Mouse (Mus musculus) intestine, embryonic 15.5 days (tissue): ENCODE measurements around the gene Nrtn. TPM values are rescaled to one million over a fixed set of nuclear protein-coding genes. Genes with fewer than 3 reads are reported as not detected.

Source experiments
- ATAC-seq: fragments of 200-750 bp; cut with Nextera tagmentation; 2 replicates; pipeline ENCODE4 v1.8.0; 2017; ENCODE audit warnings: moderate TSS enrichment, moderate library complexity
- H3K27ac ChIP-seq: fragments of 300-500 bp; sonication (generic); 2 replicates; pipeline ENCODE4 v1.5.1; 2015; ENCODE audit warnings: mild to moderate bottlenecking, inconsistent platforms
- H3K27me3 ChIP-seq: fragments of 300-500 bp; sonication (generic); replicated peaks from 2 replicates; pipeline ENCODE4 v1.6.1; 2015; ENCODE audit warnings: inconsistent platforms
- H3K36me3 ChIP-seq: fragments of 300-500 bp; sonication (generic); 2 replicates; pipeline ENCODE4 v1.6.1; 2015; ENCODE audit warnings: inconsistent platforms
- H3K4me1 ChIP-seq: fragments of 300-500 bp; sonication (generic); replicated peaks from 2 replicates; pipeline ENCODE4 v1.6.1; 2015; ENCODE audit warnings: inconsistent platforms
- H3K4me2 ChIP-seq: fragments of 300-500 bp; sonication (generic); replicated peaks from 2 replicates; pipeline ENCODE4 v1.6.1; 2015; ENCODE audit warnings: mild to moderate bottlenecking, inconsistent platforms
- H3K4me3 ChIP-seq: fragments of 300-500 bp; sonication (generic); replicated peaks from 2 replicates; pipeline ENCODE4 v1.5.1; 2015; ENCODE audit warnings: inconsistent platforms
- H3K9ac ChIP-seq: fragments of 300-500 bp; sonication (generic); 2 replicates; pipeline ENCODE4 v1.6.1; 2015; ENCODE audit warnings: inconsistent platforms
- H3K9me3 ChIP-seq: fragments of 300-500 bp; sonication (generic); 2 replicates; pipeline ENCODE4 v1.6.1; 2016; ENCODE audit warnings: inconsistent platforms
- WGBS: fragments of 180-500 bp; shearing (Covaris S2); methylation state at CpG from one replicate; pipeline ENCODE4 v1.1.7; 2015; 5-methylcytosine and 5-hydroxymethylcytosine counted together
- polyA plus RNA-seq: library from polyadenylated mRNA; unstranded; fragments of >200 nt; fragmentation: Nextera tagmentation; extraction: Ambion mirVana; gene quantifications from 2 replicates; pipeline ENCODE4 v1.2.1, GENCODE M21; 2015

Gene Nrtn
- polyA plus RNA-seq, 1 experiment from 2014 or later = 10.7 TPM

DNA sequence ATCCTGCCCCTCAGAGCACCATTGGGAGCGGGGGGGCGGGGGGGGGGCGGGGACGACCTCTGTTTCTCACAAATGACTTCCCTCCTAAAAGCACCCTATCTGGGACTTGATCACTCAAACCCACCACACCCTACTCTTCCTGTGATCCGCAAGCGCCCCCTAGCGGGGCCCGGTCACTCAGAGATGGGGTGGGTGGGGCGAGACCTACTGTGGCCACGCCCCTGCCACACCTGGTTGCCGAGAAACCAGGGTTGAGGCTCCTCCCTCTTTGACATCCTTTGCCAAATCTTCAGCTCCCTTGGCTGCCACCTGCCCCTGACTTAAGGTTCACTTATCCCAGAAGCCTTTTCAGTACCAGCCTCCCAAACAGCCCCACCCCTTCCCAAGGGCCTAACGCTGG, 802 bp upstream of the Nrtn start:
- no peaks in the 10 kb centered on the region for H3K9me3 ChIP-seq
- peaks cover 53% of the 10 kb centered on the region for H3K4me1 ChIP-seq
- H3K27ac ChIP-seq = 0 out of 2 replicates have a peak overlapping the region, but pooled peaks have one; percentile 32
- WGBS = 6% methylated on average over 12 of the region's 12 CpGs
- ATAC-seq = peak; percentile 4; the same call in 1 of the 2 replicates
- peak overlapping the region; percentile 100 for H3K4me2 ChIP-seq
- no peak overlapping the region for H3K4me3 ChIP-seq
- H3K9ac ChIP-seq = no peak overlapping the region
- H3K27me3 ChIP-seq = peaks cover 32% of the 10 kb centered on the region
- H3K36me3 ChIP-seq = no peaks in the 10 kb centered on the region

DNA sequence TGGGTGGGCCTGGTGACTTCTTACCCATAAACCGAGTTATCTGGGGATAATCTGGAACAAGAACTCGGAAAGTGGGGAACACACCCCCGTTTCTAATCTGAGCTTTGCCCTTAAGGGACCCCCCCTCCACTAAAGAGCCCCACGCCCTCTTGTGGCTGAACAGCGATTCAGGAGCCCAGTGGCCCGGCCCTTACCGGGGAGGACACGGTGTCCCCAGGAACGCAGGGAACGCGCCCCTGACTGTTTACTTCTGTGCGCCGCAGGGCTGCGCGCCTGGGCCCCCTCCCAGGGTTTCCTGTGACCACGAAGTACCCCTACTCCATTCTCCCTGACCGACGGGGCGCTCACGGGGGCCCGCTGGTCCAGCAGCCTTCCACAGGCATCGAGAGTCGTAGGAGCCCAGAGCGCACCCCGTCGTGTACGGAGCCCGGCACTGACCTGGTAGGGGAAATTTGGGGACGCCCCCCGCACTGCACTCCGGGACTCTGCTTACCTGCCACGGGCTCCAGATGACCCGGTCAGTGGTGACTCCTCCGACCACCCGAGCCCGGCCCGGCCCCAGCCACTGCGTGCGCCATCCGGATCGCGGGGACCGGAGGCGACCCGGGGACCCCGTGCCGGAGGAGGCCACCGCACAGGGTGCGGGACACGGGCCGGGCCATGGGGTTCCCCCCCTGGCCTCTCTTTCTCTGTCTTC, 479 bp downstream of the Nrtn start:
- H3K27ac ChIP-seq = no peak overlapping the region
- no peaks in the 10 kb centered on the region for H3K9me3 ChIP-seq
- under 1% methylated on average over 51 of the region's 51 CpGs for WGBS
- H3K4me2 ChIP-seq = peak overlapping the region; percentile 100
- peak overlapping the region; percentile 59 for H3K4me3 ChIP-seq
- ATAC-seq = peak; percentile 23
- H3K9ac ChIP-seq = peak overlapping the region; percentile 61
- peaks cover 44% of the 10 kb centered on the region for H3K27me3 ChIP-seq
- no peaks in the 10 kb centered on the region for H3K36me3 ChIP-seq
- H3K4me1 ChIP-seq = peaks cover 43% of the 10 kb centered on the region

DNA sequence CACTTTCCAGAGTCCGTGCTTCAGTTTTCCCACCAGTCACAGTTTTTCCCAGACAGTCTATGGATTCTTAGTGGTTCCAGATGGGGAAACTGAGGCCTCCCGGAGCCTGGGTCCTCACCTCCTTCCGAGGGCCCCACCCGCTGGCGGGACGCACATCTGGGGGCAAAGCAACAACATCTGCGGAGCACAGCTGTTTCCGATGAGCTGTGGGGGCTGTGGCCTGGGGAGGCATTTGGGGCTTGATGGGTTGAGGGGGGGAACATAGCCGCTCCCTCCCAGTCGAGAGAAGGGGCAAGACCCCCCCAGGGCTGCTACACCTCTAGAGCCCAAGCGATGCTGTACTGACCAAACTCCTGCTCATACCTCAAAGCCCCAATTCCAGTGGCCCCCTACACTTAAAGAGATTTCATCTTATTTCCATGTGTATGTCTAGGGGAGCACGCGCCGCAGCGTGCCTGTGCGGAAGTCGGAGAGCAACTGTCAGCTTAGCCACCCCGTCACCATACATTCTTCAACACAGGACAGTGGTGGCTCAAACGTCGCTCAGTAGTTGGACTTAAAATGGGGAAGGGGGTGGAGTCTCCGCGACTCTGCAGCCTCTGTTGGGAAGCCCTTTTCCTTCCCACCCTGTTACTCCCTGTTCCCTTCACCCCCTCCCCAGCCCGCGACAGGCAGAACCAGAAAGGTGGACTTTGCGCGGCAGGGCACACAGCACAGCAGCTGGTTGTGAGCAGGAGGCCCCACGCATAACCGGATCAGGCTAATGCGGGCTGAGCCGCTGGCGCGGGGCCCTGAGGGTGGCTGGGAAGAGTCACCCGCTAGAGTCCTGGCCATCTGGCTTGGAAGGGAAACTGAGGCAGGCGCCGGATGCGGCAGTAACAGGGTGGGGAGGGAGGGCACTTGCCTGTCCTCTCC, 2.8 kb downstream of the Nrtn start:
- Histone ChIP-seq H3K27me3 (peaks cover 48% of the 10 kb centered on the region), H3K4me3 (no peak overlapping the region), H3K4me1 (peaks cover 37% of the 10 kb centered on the region), H3K36me3 (no peaks in the 10 kb centered on the region), H3K4me2 (peak overlapping the region; percentile 49), H3K9ac (no peak overlapping the region), H3K27ac (no peak overlapping the region), H3K9me3 (no peaks in the 10 kb centered on the region)
- no peak for ATAC-seq
- 17% methylated on average over 36 of the region's 36 CpGs for WGBS

DNA sequence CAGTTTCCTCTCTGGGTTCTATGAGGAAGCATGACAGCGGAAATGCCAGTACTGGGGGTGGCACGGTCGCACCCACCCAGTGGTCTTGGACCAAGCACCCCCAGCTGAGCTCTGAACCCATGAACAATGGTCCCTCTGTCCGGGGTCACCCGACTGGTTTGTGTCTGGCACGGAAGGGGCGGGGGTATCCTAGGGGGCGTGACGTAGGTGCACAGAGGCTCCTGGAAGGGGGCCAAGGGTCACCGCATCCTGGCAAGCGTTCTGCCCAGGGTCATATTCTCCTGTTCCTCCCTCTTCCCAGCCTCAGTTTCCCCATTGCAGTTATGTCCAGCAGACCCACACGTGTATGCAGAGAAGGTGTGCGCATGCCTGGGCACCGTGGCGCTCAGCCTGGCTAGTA, 3.9 kb downstream of the Nrtn start:
- Histone ChIP-seq H3K4me1 (peaks cover 34% of the 10 kb centered on the region), H3K36me3 (no peaks in the 10 kb centered on the region), H3K9me3 (no peaks in the 10 kb centered on the region), H3K4me3 (no peak overlapping the region), H3K27me3 (peaks cover 48% of the 10 kb centered on the region), H3K27ac (no peak overlapping the region), H3K4me2 (no peak overlapping the region), H3K9ac (no peak overlapping the region)
- 26% methylated on average over 15 of the region's 15 CpGs for WGBS
- ATAC-seq = no peak

DNA sequence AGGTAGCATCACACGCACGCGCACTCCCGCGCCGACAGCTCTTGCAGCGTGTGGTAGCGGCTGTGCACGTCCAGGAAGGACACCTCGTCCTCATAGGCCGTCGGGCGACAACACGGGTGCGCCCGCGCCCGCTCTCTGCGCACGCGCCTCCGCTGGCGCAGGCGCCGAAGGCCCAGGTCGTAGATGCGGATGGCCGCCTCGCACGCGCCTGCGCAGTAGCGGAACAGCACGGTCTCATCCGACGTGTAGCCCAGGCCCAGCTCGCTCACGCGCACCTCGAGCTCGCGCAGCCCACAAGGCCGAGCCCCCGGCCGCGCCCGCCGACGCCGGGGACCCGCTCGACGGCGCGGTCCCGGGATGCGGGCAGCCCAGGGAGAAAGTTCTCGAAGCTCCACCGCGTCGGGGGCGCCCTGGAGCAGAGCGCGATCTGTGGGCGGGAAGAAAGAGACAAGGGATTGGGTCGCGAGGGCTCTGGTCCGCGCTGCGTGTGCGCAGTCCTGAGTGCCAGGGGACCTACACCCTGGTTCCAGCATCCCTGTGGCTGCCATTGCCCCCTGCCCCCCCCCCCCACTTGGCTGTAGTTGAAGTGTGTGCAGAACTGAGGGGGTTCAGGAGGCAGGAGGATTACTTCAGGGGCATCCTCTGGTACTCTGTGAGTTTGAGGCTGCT, 5.8 kb downstream of the Nrtn start:
- H3K9me3 ChIP-seq = no peaks in the 10 kb centered on the region
- H3K27ac ChIP-seq = no peak overlapping the region
- no peaks in the 10 kb centered on the region for H3K36me3 ChIP-seq
- H3K4me1 ChIP-seq = peaks cover 18% of the 10 kb centered on the region
- peak; percentile 55 for ATAC-seq
- peak overlapping the region; percentile 58 for H3K4me2 ChIP-seq
- peak overlapping the region; percentile 25 for H3K4me3 ChIP-seq
- WGBS = 28% methylated on average over 71 of the region's 71 CpGs
- peaks cover 43% of the 10 kb centered on the region for H3K27me3 ChIP-seq
- peak overlapping the region; percentile 32 for H3K9ac ChIP-seq

DNA sequence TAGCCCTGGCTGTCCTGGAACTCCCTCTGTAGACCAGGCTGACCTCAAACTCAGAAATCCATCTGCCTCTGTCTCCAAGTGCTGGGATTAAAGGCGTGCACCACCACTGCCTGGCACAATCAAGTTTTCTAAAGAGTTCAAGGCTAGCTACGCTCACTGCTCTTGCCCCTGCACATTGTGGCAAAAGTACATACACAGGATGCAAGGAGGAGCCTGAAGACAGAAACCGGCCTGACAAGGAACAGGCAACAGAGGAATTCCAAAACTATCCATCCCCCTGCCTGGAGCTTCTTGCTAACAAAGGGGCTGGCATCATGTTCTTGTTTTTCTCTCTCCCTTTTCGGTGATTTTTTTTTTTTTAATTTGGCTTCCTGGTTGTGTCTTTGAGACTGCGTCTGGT, 13.2 kb downstream of the Nrtn start:
- no peaks in the 10 kb centered on the region for H3K36me3 ChIP-seq
- no peak overlapping the region for H3K9ac ChIP-seq
- no peak for ATAC-seq
- H3K27ac ChIP-seq = no peak overlapping the region
- no peaks in the 10 kb centered on the region for H3K4me1 ChIP-seq
- no peak overlapping the region for H3K4me3 ChIP-seq
- no peaks in the 10 kb centered on the region for H3K27me3 ChIP-seq
- 31% methylated on average over 5 of the region's 5 CpGs for WGBS
- H3K9me3 ChIP-seq = no peaks in the 10 kb centered on the region
- no peak overlapping the region for H3K4me2 ChIP-seq

DNA sequence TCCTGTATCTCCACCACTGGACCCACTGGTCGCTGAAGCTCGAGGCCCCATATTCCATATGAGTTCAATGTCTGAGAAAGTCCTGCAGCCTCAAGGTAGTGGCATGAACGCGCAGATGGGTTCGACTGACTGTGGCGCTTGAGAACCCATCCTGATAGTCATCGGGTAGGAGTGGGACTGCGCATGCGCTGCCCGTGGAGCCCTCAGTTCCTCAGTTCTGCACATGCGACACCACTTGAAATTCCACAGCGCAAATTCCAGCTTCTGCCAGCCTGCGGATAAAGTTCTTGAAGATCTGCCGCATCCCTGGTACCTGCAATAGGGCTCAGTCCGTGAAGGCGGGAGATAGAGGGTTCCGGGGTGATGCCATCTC, 16.6 kb downstream of the Nrtn start:
- ATAC-seq = no peak
- 74% methylated on average over 17 of the region's 17 CpGs for WGBS
- H3K27ac ChIP-seq = no peak overlapping the region
- H3K27me3 ChIP-seq = no peaks in the 10 kb centered on the region
- no peaks in the 10 kb centered on the region for H3K9me3 ChIP-seq
- no peaks in the 10 kb centered on the region for H3K36me3 ChIP-seq
- no peak overlapping the region for H3K4me2 ChIP-seq
- H3K9ac ChIP-seq = no peak overlapping the region
- no peak overlapping the region for H3K4me3 ChIP-seq
- no peaks in the 10 kb centered on the region for H3K4me1 ChIP-seq

DNA sequence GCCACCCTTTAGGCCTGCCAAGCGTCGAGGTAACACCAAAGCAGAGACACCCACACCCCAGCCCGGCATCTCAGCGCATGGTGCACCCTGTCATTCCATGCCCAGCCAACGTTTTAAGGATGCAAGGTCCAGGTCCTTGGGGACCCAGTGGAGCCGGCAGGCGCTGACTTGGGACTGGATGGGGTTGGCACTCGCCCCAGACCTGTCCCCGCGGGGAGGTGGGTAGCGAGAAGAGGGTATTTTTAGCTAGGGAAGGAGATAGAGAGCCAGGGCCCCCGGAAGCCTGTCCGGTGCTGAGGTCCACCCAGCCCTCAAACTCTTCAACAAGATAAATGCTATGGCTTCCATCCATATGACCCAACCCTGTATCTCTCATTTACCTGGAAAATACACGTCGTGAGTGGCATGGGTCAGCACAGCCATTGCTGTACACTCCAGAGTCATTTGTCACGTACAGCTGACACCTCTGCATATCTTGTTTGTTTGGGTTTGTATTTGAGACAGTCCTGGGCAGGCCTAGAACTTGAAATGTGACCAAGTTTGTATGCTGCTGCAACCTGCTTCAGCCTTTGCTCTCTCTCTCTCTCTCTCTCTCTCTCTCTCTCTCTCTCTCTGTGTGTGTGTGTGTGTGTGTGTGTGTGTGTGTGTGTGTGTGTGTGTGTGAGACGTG, 17.1 kb downstream of the Nrtn start:
- WGBS = 79% methylated on average over 17 of the region's 17 CpGs
- no peak overlapping the region for H3K9ac ChIP-seq
- H3K27me3 ChIP-seq = no peaks in the 10 kb centered on the region
- H3K27ac ChIP-seq = no peak overlapping the region
- H3K9me3 ChIP-seq = no peaks in the 10 kb centered on the region
- ATAC-seq = no peak
- H3K4me1 ChIP-seq = no peaks in the 10 kb centered on the region
- no peak overlapping the region for H3K4me3 ChIP-seq
- H3K4me2 ChIP-seq = no peak overlapping the region
- H3K36me3 ChIP-seq = no peaks in the 10 kb centered on the region

DNA sequence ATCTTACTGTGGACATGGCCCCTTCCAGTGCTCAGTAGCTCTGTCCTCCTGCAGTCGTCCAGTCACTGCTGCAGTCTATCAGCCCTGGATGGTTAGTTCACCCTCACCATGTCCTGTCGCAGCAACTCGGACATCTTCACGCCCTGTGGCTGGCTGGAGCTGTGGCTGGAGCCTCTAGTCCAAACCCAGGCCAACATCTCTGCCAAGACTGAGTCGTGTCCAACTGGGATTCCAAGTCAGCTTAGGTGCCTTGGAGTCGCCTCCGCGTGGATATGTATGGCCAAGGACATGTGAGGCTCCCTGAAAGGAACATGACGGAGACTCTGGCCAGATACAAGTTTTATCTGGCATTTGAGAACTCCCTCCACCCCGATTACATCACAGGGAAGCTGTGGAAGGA, 19.1 kb downstream of the Nrtn start:
- no peaks in the 10 kb centered on the region for H3K9me3 ChIP-seq
- no peaks in the 10 kb centered on the region for H3K27me3 ChIP-seq
- no peak overlapping the region for H3K9ac ChIP-seq
- no peak for ATAC-seq
- H3K4me1 ChIP-seq = no peaks in the 10 kb centered on the region
- no peak overlapping the region for H3K4me2 ChIP-seq
- WGBS = 80% methylated on average over 10 of the region's 10 CpGs
- no peaks in the 10 kb centered on the region for H3K36me3 ChIP-seq
- no peak overlapping the region for H3K27ac ChIP-seq
- H3K4me3 ChIP-seq = no peak overlapping the region

DNA sequence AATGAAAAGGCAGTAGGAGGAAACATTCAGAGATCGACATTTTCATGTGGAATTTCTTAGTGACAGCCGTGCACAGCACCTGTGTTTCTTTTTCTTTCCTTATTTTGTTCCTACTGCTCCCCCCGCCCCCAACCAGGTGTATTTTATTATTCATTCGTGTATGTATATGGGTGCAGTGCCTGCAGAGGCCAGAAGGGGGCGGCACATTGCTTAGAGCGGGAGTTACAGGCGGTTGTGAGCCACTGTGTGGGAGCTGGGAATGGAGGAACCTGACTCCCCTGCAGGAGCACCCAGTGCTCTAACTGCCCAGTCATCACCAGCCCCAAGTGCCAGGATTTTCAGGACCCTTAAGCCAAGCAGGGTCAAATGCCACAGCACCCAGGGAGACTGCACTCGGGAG, 20.8 kb downstream of the Nrtn start:
- ATAC-seq = no peak
- H3K27ac ChIP-seq = no peak overlapping the region
- H3K27me3 ChIP-seq = no peaks in the 10 kb centered on the region
- H3K36me3 ChIP-seq = no peaks in the 10 kb centered on the region
- WGBS = 47% methylated on average over 8 of the region's 8 CpGs
- no peaks in the 10 kb centered on the region for H3K4me1 ChIP-seq
- no peak overlapping the region for H3K9ac ChIP-seq
- H3K4me2 ChIP-seq = no peak overlapping the region
- H3K9me3 ChIP-seq = no peaks in the 10 kb centered on the region
- H3K4me3 ChIP-seq = no peak overlapping the region

DNA sequence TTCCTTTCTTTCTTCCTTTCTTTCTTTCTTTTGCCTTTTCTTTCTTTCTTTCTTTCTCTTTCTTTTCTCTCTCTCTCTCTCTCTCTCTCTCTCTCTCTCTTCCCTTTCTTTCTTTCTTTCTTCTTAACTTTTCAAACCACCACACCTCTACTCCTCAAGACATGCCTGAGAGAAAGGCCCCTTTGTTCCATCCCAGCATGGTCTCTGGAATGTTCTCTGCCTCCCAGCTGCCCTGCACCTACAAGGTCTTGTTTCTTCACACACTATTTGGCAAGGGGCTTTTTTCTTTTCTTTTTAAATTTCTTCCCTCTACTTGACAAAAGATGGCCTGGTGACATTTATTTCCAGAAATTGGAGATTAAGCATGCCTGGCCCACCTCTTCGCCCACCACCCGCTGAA, 27.7 kb downstream of the Nrtn start:
- Histone ChIP-seq H3K27ac (no peak overlapping the region), H3K4me3 (no peak overlapping the region), H3K9ac (no peak overlapping the region), H3K4me1 (peaks cover 23% of the 10 kb centered on the region), H3K27me3 (no peaks in the 10 kb centered on the region), H3K36me3 (no peaks in the 10 kb centered on the region), H3K4me2 (no peak overlapping the region), H3K9me3 (no peaks in the 10 kb centered on the region)
- 73% methylated on average over 2 of the region's 2 CpGs for WGBS
- ATAC-seq = no peak

DNA sequence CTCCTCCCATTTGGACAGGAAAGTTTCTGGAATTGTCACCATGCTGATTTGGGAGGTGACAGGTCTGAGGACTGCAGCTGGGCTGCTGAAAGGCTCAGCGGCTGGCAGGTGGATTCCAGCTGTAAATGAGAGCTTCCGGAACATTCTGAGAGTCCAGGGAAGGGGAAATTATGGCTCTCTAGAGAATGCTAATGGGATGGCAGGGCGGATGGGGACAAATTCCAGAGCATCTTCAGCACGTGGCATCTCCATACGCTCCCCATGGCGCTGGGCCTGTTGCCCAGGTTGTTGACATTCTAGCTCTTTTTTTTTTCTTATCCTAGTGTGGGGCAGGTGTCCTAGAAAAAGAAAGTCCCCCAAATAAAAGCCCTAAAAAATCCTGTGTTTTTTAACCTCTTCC, 28.2 kb downstream of the Nrtn start:
- Histone ChIP-seq H3K4me2 (no peak overlapping the region), H3K36me3 (no peaks in the 10 kb centered on the region), H3K4me3 (no peak overlapping the region), H3K4me1 (peaks cover 23% of the 10 kb centered on the region), H3K27ac (no peak overlapping the region), H3K27me3 (no peaks in the 10 kb centered on the region), H3K9me3 (no peaks in the 10 kb centered on the region), H3K9ac (no peak overlapping the region)
- ATAC-seq = no peak
- 53% methylated on average over 6 of the region's 6 CpGs for WGBS
